Mouse (Mus musculus): ENCODE measurements at regions not wholly inside any gene's neighbourhood (a gene's known extent, or its start where the extent isn't known, plus 50 kb on each side); places are given as distances from the start of the nearest gene placed in this dataset.

GRCm38 (mm10) chr13:101214094-101214493, 380.9 kb upstream of the Slc30a5 start:
- TF ChIP-seq GATA1 (IDR thresholded peaks at IDR 0.05; ENCODE audit: low read length) (no peak), TAL1 (IDR thresholded peaks at IDR 0.05; ENCODE audit: low read length) (no peak)
